Mouse (Mus musculus): ENCODE data around the gene Cyp2w1.
"Not testable (repeated sequence)": the region's sequence is repeated elsewhere in the genome, so short reads cannot be mapped to it uniquely, and the experiment has no call there.

Gene Cyp2w1

GRCm38 (mm10) chr5:139332590-139333272, 19.7 kb upstream of the Cyp2w1 start:
- no peak for DNase-seq (ENCODE audit: low read depth, low spot score)

GRCm38 (mm10) chr5:139333301-139334013, 19.0 kb upstream of the Cyp2w1 start:
- no peak for DNase-seq (ENCODE audit: low read depth, low spot score)

DNA sequence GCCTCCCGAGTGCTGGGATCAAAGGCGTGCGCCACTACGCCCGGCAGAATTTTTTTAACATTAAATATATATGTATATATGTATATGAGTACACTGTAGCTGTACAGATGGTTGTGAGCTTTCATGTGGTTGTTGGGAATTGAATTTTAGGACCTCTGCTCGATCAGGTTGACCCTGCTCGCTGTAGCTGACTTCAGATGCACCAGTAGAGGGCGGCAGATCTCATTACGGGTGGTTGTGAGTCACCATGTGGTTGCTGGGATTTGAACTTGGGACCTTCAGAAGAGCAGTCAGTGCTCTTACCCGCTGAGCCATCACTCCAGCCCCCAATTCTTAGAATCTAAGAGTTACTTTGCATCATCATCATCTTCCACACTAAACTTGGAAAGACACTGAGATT, 18.0 kb upstream of the Cyp2w1 start:
- DNase-seq (ENCODE audit: low read depth, low spot score), result not testable (repeated sequence)

- DNase-seq (ENCODE audit: low read depth, low spot score), result no peak
These were observed 16.8 kb upstream of the Cyp2w1 start for GRCm38 (mm10) chr5:139335634-139336033.

GRCm38 (mm10) chr5:139337826-139338370, 14.5 kb upstream of the Cyp2w1 start:
- DNase-seq (ENCODE audit: low read depth, low spot score), result no peak

DNA sequence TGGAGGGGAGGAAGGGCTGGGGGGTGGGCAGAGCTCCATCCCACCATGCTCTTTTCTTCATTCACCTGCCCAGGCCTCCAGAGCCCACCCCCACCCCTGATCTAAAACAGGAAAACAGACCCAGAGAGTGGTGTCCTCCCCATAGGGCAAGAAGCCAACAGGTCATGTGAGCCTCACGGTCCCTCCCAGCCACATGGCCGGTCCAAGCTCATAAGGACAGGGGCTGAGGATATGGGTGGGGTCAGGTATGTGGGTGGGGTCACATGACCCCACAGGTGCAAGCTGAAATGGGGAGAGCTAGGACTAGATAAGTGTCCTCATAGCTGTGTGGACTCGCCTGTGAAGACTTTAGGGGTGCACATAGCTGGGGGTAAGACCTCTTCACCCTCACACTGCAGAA, 14.0 kb upstream of the Cyp2w1 start:
- DNase-seq (ENCODE audit: low read depth, low spot score), result no peak

DNA sequence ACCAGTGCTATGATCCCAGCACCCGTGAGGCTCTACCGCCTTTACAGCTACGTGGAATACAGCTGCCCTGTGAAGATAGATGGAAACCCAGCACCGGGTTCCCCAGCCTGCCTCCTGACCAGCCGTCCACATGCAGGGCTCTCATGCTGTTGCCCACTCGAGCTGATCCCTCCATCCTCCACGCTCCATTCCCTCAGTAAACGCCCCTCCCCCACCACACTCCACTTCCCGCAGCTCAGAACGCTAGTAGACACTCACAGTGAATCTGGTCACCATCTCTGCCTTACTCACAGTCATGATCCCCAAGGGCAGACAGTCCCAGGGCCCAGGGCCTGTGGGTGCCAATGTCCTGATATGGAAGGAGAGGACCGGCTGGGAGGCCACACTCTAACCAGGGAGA, 13.5 kb upstream of the Cyp2w1 start:
- no peak for DNase-seq (ENCODE audit: low read depth, low spot score)

DNA sequence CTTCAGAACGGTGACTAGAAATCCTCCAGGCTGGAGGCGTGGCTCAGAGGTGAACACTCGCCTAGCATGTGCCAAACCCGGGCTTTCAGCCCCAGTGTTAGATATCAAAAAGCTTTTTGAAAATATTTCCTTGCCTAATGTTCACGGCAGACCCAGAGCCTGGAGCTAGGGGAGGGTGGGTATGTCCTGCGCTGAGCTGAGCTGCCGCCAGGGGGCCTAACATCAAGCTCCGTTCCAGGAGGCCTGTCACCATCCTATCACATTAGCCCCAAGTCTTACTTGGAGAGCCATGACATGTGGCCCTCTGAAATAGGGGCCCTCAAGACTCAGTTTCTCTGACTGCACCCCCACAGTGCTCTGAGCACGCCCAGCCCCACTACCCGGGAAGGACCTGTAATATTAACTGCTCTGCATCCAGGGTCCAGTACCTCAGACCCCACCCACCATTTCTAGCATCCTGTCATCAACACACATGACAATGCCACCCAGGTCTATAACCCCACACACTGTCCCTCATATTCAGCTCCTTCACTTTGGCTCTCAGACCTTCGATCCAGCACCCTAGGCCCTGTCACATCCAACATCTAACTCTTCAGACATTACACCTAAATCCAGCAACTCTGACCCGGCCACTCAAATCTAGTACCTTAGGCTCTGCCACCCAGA, 8.3 kb upstream of the Cyp2w1 start:
- peak; percentile 84 for DNase-seq (ENCODE audit: low read depth, low spot score)

DNA sequence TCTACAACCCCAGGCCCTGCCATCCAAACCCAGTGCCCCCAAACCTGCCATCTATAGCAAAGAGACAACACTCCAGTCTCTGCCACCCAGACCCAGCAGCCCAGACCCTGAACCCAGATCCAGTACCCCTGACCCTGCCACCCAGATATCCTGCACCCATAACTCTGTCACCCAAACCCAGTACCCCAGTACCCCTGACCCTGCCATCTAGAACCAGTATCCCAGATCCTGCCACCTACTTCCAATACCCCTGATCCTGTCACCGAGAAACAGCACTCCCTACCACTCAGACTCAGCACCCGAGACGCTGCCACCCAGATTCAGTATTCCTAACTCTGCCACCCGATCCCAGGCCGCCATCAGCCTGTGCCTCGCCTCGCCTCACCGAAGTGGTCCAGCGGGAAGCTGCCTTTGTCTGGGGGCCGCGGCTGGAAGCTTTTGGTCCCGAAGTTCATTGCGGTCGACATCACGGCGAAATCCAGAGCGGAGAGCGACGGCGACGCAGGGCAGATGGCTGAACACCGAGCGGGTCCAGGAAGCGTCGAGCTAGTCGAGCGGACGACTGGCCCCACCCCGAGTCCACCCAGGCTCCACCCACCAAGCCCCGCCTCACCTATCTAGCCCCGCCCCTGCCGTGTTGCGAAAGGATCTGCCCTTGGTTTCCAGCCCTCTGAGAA, 7.6 kb upstream of the Cyp2w1 start:
- peak; percentile 92 for DNase-seq (ENCODE audit: low read depth, low spot score)

DNA sequence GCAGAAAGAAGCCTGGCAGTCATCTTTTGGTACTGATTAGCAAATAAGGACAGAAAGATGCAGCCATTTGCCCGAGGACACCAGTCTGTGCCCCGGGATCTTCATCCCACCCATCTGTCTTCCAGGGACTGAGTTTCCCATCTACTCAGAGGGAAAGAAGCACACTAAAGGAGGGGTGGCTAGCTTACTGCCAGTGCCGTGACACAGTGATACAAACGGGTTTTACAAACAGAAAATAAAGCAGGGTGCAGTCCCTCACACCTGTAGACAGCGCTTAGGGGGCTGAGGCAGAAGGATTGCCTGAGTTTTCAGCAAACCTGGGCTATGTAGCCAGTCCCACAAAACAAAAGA, 7.1 kb upstream of the Cyp2w1 start:
- DNase-seq (ENCODE audit: low read depth, low spot score), result no peak

- DNase-seq (ENCODE audit: low read depth, low spot score), result no peak
These were observed 5.2 kb upstream of the Cyp2w1 start for GRCm38 (mm10) chr5:139347225-139347624.

- no peak for DNase-seq (ENCODE audit: low read depth, low spot score)
These were observed 2.7 kb upstream of the Cyp2w1 start for GRCm38 (mm10) chr5:139349713-139350112.

DNA sequence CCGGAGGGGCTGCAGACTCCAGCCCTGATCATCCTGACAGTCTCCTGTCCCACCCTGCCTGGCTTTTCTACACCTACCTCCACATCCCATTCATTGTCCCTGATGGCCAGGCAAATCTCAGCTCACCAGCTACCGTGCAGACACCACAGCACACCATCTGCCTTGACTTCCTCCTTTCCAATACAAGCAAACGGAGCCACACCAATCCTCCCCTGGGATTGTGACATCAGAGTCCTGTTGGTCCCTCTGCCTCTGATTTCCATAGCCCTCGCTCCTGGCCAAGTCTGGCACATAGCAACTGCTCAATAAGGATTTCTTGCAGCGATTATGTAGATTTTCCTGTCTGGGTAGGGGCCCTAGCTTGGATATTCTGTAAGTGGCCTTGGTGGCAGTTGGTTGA, 1.3 kb upstream of the Cyp2w1 start, which contains the start of gene Cox19:
Gene Cox19, minus strand, starts transcription at position 285 of the 400 bp plus-strand sequence.
- DNase-seq (ENCODE audit: low read depth, low spot score), result no peak

DNA sequence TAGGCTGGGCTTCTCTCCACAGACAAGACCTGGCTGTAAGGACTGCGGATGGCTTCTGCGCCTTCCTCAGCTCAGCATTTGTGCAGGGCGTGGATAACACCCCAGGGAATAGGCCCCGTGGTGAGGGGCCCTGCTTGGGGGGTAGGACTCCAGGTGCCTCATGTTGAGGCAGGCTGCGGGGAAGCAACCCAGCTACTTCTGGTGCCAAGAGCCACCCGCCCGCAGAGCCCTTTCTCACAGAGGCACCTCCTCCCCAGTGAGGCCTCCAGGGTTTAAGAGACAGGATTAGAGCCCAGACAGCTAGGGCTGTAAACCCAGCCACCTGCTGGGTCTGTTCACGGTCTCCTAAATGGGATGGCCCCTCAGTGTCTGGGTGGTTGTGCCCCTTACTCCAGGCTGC, 789 bp upstream of the Cyp2w1 start:
- DNase-seq (ENCODE audit: low read depth, low spot score), result no peak

DNA sequence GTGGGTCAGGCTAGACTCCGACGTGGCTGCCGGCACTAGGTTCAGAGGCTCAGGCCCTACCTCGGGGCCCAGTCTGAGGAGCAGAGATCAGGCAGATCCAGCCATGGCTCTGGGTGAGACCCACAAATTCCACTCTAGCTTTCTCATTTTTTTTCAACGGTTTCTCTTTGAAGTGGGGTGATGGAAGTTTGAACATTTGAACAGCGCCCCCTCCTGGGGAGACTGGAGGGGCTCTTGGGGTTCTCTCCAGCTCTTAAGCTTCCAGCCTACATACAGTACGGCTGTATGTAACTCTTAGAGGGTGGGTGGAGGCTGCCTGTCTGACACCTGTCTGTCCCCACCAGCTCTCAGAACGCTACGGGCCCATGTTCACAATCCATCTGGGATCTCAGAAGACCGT, 1.1 kb downstream of the Cyp2w1 start:
- peak; percentile 65 for DNase-seq (ENCODE audit: low read depth, low spot score)

GRCm38 (mm10) chr5:139353946-139354345, 1.5 kb downstream of the Cyp2w1 start:
- DNase-seq (ENCODE audit: low read depth, low spot score), result no peak

GRCm38 (mm10) chr5:139355235-139355772, 2.9 kb downstream of the Cyp2w1 start:
- DNase-seq (ENCODE audit: low read depth, low spot score), result peak; percentile 65

GRCm38 (mm10) chr5:139358653-139359052, 6.2 kb downstream of the Cyp2w1 start:
- DNase-seq (ENCODE audit: low read depth, low spot score), result peak; percentile 33

DNA sequence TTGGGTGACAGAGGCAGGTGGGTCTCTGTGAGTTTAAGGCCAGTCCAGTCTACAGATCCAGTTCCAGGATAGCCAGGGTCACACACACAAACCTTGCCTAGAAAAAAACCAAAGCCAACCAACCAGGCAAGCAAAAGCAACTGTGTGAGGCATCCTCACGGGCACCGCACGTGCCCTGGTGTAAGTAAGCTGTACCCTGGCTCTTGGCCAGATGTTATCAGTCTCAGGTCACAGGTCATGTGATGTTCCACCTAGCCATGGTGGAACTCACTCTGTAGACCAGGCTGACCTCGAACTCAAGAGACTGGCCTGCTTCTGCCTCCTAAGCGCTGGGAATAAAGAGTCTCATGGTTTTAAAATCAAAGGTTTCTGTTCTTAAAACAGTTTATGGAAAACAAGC, 6.8 kb downstream of the Cyp2w1 start:
- no peak for DNase-seq (ENCODE audit: low read depth, low spot score)

- DNase-seq (ENCODE audit: low read depth, low spot score), result no peak
These were observed 11.4 kb downstream of the Cyp2w1 start for GRCm38 (mm10) chr5:139363858-139364257.

DNA sequence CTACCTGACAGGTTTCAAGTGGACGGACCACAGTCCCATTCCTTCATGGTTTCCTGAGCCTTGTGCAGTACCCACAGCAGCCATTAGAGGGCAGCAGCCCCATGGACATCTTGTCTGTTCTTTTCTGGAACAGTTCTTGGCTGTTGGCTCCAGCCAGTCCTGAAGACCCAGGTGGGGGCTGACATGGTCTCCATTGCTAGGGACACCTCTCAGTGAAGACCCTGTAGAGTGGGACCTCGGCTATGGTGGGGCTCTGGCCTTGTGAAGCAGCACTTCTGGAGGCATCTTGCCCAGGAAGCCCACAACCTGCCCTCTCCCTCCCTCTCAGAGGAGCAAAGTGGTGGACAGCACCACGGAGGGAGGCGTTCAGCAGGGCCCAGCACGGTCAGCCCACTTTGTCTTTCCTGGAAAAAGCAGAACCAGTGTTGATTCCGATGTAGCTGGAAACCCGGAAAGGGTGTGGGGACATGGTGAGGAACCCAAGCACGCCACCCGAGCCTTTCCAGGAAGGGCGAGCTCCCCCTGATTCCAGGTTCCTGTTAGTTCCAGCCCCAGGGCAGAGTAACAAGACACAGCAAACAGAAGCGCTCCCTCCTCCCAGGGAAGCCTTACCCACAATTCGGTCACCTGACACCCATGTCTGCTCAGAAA, 12.0 kb downstream of the Cyp2w1 start:
- DNase-seq (ENCODE audit: low read depth, low spot score), result peak; percentile 78

All from CD4-positive helper T cell, adult 2 months (primary cell).